Mouse (Mus musculus) monocyte, adult 5-6 weeks (primary cell): Measurements from ENCODE around the gene Atad3a. TPM values are rescaled to one million over a fixed set of nuclear protein-coding genes. Genes with fewer than 3 reads are reported as not detected.

Source experiments
- ATAC-seq: fragments of 153-309, 156-312 bp; replicated peaks from 2 replicates; pipeline ENCODE4 v1.8.0; 2017; ENCODE audit warnings: mild to moderate bottlenecking; ENCODE audit not compliant: low TSS enrichment, insufficient number of reproducible peaks, severe bottlenecking, poor library complexity, low FRiP score
- total RNA-seq: library from RNA; stranded (forward); fragments of 200-1000, 200-491, 200-594 nt; gene quantifications from 3 replicates; pipeline ENCODE4 v1.2.3, GENCODE M21; 2017

Gene Atad3a
- total RNA-seq, 1 experiment from 2014 or later, result 24.8 TPM

DNA sequence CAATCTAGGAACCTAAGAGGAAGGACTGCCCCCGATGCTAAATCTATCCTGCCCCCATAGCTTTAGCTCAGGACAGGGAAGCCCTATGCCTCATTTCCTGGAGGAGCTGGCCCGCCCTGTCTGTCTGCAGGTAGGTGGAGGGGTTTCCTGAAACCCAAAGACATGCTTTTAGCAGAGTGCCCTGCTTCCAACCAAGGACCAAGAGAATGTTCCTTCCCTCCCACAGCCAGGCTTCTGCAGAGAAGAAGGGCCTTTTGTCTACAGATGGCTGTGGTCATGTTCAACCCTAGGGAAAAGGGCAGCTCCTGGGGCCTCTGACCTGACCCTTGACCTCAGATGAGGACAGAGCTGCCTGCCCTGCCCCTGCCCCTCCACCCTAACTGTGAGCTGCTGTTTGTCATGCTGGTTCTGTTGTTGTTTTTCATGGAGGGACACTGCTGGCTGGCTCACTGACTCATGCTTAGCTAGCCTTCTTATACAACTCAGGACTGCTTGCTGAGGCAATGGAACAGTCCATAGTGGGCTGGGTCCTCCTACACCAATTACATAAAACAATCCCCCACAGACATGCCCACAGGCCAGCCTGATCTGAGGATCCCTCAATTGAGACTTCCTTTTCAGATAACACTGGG is 15.9 kb upstream of the Atad3a start:
- ATAC-seq, result no peak

GRCm38 (mm10) chr4:155775855-155776254 is 15.0 kb upstream of the Atad3a start:
- no peak for ATAC-seq

DNA sequence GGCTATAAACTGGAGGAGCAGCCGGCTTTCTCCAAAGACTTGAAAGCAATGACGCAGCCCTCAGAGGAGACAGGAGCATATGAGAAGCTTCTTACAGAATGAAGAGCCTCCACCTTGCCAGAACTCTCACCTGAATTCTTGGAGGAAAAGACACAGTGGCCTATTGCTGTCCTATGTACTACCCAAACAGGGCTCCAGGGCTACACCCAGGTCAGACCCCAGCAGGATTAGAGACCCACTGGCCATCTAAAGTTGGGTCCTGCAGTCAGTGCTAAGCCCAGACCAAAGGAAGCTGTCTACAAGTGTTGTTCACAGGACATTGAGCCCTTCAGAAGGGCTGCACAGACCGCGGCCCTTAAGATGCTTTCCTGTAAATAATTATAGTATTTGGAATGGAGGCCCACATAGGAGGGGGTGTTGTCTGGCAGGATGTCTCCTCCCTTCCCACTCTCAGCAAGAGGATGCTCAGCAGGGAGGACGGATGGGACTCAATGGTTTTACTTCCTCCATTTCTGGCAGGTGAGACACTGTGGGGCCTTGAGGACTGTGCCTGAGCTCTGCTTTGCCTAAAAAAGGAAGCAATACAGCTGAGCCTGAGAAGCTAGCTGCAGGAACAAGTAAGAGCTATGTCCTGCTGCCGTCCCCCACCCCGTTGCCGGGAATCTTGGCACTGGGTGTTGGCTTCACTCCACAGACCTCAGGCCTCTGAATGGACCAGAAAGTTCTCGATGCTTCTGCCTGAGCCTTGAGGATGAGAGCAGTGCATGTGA is 14.3 kb upstream of the Atad3a start:
- ATAC-seq, result no peak

GRCm38 (mm10) chr4:155774280-155774754 is 13.4 kb upstream of the Atad3a start, which contains the start of gene Vwa1:
Gene Vwa1, minus strand, starts transcription at chr4:155774698.
- ATAC-seq, result peak; percentile 44

GRCm38 (mm10) chr4:155773335-155774078 is 12.6 kb upstream of the Atad3a start:
- no peak for ATAC-seq

GRCm38 (mm10) chr4:155772786-155773185 is 11.9 kb upstream of the Atad3a start:
- no peak for ATAC-seq

- no peak for ATAC-seq
Observed at GRCm38 (mm10) chr4:155771706-155772105, 10.8 kb upstream of the Atad3a start.

GRCm38 (mm10) chr4:155770626-155771025 is 9.7 kb upstream of the Atad3a start:
- no peak for ATAC-seq

DNA sequence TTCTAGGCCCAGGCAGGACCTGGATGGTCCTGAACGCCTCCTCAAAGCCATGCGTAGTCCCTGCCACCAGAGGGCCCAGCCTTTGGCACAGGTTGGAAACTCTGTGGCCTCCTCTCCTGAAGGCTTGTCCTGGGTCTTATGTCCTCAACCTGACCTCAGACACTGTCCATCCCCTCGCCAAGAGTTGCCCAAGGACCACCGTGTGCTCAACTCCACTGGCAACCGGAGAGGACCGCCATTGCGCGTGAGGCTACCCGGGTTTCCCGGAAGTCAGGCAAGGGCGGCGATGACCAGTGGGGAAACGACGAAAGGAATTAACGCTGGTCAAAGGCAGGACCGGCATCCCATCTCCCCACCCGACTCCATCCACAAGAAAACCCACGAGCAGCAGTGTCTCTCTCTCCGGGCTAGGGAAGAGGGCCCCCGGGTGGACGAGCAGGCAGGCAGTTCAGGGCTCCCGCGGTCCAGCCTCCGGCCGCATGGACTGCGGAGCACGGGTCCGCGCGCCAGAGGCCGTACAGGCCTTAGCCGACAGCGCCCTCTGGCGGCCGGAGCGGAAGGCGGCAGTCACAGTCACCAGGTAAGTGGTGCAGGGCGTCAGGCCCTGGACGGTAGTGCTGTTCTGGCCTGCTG is 9.1 kb upstream of the Atad3a start:
- peak; percentile 74 for ATAC-seq

DNA sequence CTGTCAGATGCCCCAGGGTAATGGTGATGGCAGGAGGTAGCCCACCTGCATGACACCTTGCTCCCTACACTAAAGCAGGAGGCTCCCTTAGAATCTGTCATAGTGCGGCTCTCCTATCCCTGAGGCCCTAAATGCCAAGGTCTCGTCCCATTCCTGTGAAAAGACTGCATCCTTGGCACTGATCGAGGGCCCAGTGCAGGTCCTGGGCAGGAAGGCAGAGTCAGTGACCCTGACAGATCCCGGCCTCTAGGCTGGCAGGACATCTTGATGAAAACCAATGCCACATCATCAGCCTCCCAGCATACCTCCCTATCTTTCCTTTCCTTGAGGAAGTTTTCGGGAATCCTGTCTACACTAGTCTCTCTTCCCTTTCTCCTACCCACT is 8.6 kb upstream of the Atad3a start:
- no peak for ATAC-seq

- no peak for ATAC-seq
Observed at GRCm38 (mm10) chr4:155762357-155762756, 1.5 kb upstream of the Atad3a start.

DNA sequence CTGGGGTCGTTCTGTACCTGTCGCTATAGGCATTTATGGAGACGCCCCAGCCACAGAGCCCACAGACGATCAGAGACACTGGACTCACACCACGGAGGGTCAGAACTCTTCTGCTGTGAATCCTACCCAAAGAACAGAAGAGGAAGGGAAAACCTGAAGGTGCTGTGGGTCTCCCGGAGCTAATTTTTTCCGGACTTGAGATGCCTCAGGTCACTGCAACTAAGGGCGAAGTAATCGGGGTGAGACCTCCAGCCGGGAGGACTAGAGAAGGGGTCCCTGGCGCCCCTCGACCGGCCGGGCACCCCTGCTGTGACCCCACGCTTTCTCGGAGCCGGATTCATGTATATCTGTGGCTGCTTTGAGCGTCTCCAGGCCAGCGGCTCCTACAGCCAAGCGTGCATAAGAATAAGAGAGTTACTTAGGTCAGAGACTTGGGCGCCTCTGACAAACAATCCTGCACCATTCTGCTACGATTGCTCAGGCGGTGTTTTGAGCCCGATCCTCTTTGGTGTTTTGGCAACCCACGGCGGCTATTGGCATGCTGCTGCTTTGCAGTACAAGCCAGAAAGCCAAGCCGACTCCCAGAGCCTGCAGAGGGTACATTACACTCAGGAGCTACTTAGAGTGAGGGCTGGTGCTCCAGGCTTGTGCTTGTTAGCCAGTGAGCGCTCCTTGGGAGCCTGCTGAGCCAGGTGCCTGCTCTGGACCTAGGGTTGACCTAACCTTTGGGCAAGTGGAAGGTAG is 635 bp upstream of the Atad3a start:
- no peak for ATAC-seq

DNA sequence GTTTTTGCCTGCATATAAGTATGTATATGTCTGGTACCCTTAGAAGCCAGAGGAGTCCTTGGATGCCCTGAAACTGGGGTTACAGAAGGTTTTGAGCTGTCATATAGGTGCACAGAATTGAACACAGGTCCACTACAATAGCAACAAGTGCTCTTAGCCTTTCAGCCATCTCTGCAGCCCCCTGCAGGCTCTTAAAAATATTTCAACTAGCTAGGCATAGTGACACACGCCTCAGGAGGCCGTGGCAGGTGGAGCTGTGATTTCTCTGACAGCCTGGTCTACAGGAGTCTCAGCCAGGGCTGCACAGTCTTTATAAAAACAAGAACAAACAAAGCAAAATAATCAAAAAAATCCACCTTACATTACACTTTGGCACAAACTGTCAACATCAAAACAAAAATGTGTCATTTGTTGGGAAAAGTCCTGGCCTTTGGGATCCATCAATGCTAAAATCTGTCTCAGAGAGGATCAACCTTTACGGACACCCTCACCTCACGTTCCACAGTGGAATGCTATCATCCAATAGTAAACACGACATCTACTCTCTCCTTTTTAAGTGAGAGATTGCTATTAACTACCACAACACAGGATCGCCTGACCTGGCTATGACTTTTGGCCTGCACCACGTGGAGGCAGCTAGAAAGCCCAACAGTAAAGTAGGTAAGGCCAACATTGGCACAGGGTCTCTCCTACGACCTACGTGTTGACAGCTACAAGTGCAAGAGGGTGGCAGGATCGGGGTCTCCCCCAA is 856 bp downstream of the Atad3a start:
- 0 out of 2 replicates have a peak, but pooled peaks have one; percentile 5 for ATAC-seq

GRCm38 (mm10) chr4:155757011-155757410 is 3.9 kb downstream of the Atad3a start:
- ATAC-seq, result no peak

DNA sequence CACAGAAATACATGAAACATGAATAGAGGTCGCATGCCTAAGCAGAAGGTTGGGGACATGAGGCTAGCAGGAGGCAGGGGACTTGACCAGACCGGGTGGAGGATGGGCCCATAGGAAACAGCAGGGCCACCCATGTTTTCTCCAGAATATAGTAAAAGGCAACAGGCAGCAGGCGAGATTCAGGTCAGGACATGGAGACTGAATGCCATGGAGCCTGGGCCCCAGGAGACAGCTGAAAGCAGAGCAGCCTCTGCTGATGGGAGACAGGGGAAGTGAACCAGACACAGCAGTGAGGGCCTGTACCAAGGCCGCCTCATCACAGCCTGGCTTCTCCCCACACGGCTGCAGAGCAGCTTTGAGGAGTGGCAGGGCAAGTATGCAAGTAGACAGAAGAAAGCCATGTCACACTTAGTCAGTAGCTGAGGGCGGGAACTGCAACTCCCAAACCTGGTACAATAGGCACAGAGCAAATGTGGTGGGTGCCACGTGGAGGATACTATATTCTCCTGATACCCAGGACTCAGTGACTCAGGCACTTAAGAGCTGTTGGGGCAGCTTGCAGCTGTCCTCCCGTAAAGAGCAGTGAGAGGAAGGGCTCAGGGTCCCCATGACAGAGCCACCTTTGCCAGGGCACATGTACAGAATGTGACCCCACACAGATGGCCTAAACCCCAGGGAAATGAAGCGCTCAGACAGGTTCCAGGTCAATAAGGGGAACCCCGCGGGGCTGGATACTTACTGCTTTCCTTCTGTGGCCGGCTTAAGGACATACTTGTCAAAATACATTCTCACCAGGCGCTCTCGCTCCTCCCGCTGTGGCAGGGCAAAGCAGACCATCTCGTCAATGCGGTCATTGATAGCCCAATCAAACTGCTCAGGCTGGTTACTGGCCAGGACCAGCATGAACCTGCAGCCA is 14.1 kb downstream of the Atad3a start:
- ATAC-seq, result no peak

DNA sequence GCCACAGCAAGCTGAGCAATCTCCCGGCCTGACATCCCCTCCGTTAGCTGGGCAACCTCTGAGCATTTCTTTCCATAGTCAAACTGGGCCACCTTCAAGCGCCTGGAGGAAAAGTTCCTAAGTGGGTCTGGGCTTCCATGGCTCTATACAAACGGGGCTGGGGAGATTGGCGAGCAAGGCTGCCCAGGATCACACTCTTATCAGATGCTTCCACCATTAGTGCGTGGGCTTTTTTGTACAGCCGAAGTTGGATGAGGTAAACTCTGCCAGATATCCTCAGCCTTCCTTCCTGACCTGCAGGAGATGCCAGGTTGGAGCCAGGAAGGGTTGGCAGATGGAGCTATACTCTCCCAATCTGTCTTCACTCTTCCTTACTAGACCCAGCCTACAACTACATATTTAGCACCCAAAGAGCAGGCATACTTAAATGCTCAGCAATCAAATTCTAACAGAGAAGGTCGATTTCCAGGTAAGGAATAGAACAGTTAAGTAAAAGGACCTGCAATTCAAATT is 14.8 kb downstream of the Atad3a start:
- no peak for ATAC-seq

- no peak for ATAC-seq
Observed at GRCm38 (mm10) chr4:155745136-155745535, 15.8 kb downstream of the Atad3a start.
